Mouse (Mus musculus) heart, postnatal 0 days (tissue): ENCODE results near the gene ccdc198.

Experiments
- CTCF ChIP-seq: IDR thresholded peaks from 2 replicates; pipeline ENCODE4 v1.5.1; 2016; ENCODE audit warnings: antibody characterized with exemption, control low read depth, low read depth
- EP300 ChIP-seq: IDR thresholded peaks from 2 replicates; pipeline ENCODE4 v1.6.1; 2016; ENCODE audit warnings: antibody characterized with exemption, low read depth

GRCm38 (mm10) chr14:49179736-49180135 lies 65.5 kb downstream of the ccdc198 start:
- TF ChIP-seq CTCF = no peak
- no peak for TF ChIP-seq EP300
